Mouse (Mus musculus): ENCODE data around the gene Zfp819.

DNA sequence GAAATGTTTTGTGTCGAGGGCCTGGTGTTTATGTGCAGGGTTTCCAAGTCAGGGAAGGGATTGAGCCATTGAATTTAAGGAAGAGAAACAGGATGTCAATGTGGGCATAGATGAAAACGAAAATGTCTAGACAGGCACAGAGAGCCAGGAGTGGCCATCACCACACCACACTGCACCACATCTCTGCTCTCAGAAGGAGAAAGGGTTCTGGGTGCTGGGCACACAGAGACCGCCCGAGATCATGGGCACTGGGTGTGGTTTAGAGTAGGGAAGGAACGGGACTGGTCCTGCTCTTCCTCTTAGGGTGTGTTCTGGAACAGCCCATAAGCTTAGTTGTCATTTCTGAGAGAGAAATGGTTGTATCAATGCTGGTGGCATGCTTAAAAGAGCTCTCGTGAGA, 43.7 kb upstream of the Zfp819 start:
- TF ChIP-seq MAX (IDR thresholded peaks at IDR 0.05; ENCODE audit: low read depth) (no peak), MYOD1 (IDR thresholded peaks at IDR 0.05; ENCODE audit: control insufficient read depth in 1 of 3, insufficient read length in 2 of 3, low read depth in 2 of 3) (no peak), TCF12 (IDR thresholded peaks at IDR 0.05; ENCODE audit: insufficient read depth, poor library complexity, severe bottlenecking) (no peak), POLR2AphosphoS2 (IDR thresholded peaks at IDR 0.05; ENCODE audit: insufficient read length, low read depth) (no peak), CEBPB (IDR thresholded peaks at IDR 0.05; ENCODE audit: insufficient read depth, poor library complexity, severe bottlenecking) (no peak), TCF3 (IDR thresholded peaks at IDR 0.05; ENCODE audit: insufficient read length, low read depth) (no peak), POLR2A (IDR thresholded peaks at IDR 0.05; ENCODE audit: insufficient read length, low read depth) (no peak), E2F4 (IDR thresholded peaks at IDR 0.05; ENCODE audit: insufficient read depth) (no peak)
